Mouse (Mus musculus) megakaryocyte-erythroid progenitor cell, adult 5-6 weeks (primary cell): ENCODE results near the gene Fam19a2. TPM values are rescaled to one million over a fixed set of nuclear protein-coding genes. Genes with fewer than 3 reads are reported as not detected.

Experiments
- ATAC-seq: replicated peaks from 2 replicates; pipeline ENCODE4 v1.8.0; 2016; ENCODE audit warnings: mild to moderate bottlenecking, inconsistent platforms; ENCODE audit not compliant: severe bottlenecking, poor library complexity, low FRiP score, low TSS enrichment
- total RNA-seq, 2 experiments: library from RNA; stranded (forward) in 1 of 2; stranded (reverse) in 1 of 2; fragments of 200-1000, 215-1000 nt in 1 of 2; fragments of >200 nt in 1 of 2; fragmentation: Nextera tagmentation in 1 of 2; gene quantifications; 2 replicates each; pipeline ENCODE4 v1.2.3; 2014 to 2017

Gene Fam19a2
- total RNA-seq, 2 experiments from 2014 or later = not detected

- ATAC-seq = no peak
These were observed 257.4 kb downstream of the Fam19a2 start for GRCm38 (mm10) chr10:123521203-123521602.

GRCm38 (mm10) chr10:123525424-123525823 lies 261.6 kb downstream of the Fam19a2 start:
- no peak for ATAC-seq

- no peak for ATAC-seq
These were observed 262.3 kb downstream of the Fam19a2 start for GRCm38 (mm10) chr10:123526059-123526458.

GRCm38 (mm10) chr10:123536143-123536542 lies 272.3 kb downstream of the Fam19a2 start:
- ATAC-seq = no peak

GRCm38 (mm10) chr10:123548391-123548790 lies 284.6 kb downstream of the Fam19a2 start:
- ATAC-seq = no peak

GRCm38 (mm10) chr10:123567677-123568076 lies 303.9 kb downstream of the Fam19a2 start:
- ATAC-seq = no peak

DNA sequence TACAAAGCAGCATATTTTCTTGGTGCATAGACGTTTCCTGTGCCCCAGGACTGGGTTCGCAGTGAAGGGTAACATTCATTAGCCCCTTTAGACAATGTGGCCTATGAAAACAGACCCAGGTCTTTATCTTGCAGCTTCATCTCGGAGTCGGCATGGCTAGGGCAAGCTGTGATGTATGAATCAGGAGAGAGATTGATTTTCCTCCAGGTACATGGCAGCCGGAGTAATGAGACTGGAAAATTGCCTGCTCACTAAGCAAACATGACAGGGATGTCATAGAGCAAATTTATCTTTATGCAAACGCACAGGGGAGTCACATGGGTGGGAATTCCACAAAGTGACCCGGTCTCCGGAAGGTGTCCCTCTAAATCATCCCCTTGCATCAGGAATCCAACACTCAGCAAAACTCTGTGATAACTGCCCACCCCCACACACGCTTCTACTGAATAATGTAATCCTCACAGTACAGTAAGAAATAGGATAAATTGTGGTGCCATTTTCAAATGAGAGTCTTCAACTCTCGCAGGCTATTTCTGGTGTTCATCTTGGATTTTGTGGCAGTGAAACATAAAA lies 306.9 kb downstream of the Fam19a2 start:
- no peak for ATAC-seq

DNA sequence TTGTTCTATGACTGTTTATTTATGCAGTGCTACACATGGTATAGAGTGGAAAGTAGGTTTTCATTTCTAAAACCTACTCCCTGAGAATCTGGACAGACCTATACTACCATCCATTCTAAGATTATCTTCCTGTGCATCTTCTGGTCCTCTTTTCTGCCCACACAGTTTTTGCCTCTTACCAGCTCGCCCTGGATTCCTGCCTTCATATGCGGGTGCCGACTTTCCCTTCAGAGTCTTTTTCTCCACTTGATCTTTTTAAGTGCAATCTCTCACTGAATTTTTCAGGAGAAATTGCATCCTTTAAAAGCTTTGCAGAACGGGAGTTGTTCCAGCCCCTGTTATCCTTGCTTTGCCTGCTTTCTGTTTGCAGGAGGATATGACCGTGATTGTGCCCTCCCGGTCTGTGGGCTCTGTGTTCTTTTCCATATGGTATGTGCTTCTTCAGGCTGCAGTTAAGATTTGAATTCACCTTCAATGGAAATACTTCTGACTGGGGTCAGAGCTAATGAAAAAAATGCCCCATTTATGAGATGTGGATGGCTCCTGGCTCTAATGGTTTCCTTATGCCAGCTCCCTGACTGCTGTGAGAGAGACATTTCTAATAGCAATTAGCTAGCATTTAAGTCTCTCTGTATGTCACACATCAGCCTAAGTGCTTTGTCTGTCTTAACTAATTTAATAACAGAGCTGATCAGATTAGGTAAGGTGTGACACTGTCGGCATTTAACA lies 308.7 kb downstream of the Fam19a2 start:
- ATAC-seq = no peak

DNA sequence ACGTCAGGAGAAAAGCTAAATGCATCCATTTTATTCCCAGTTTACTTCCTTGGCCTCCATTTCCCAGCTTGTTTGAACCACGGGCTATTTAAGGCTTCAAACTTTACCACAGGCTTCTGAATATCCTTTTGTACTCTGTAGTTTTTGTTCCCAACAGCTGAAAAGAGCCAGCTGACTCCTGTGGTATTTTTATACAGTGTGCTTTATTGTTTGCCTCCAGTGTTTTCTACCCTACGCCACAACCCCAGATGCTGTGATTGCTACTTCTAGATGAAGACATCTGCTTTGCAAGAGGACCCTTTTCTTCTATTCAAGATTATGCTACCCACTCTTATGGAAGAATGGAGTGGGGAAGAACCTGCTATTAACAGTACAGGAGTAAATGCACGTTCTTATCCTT lies 314.0 kb downstream of the Fam19a2 start:
- ATAC-seq = no peak

GRCm38 (mm10) chr10:123579012-123579411 lies 315.2 kb downstream of the Fam19a2 start:
- no peak for ATAC-seq

DNA sequence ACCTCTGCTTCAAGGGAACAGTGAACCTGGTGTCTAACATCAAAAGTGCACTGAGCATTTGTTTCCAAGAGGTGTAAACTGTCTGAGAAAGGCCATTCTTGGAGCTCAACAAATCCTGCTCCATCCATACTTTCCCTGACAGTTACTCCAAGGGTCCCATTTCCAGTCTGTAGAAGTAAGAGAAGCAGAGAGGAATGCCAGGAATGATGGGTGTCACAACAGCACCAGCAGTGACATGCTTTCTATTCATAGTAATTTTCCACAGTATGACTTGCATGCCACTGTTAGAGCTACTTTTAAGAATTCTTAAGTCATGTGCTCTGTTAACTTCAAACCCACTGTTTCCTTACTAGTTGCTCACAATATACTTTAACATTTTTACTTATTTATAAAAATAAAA lies 331.2 kb downstream of the Fam19a2 start:
- no peak for ATAC-seq

DNA sequence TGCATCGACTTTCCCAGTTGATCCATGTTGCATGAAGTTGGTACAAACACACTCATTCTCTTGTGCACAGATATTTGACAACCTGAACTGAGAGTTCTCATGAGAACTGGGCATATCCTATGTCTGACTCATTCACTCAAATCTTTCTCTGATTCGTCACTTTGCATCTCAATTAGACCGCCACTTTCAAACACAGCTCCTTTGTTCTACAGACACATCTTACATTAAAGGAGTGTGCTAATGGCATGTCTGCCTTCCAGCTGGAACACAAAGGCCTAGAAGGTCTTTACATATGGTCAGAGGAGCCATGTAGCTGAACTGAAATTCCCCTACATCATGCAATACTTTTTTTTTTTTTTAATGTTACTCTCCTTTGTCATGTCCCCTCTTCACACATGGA lies 333.3 kb downstream of the Fam19a2 start:
- ATAC-seq = no peak

GRCm38 (mm10) chr10:123605671-123606070 lies 341.9 kb downstream of the Fam19a2 start:
- ATAC-seq = no peak

DNA sequence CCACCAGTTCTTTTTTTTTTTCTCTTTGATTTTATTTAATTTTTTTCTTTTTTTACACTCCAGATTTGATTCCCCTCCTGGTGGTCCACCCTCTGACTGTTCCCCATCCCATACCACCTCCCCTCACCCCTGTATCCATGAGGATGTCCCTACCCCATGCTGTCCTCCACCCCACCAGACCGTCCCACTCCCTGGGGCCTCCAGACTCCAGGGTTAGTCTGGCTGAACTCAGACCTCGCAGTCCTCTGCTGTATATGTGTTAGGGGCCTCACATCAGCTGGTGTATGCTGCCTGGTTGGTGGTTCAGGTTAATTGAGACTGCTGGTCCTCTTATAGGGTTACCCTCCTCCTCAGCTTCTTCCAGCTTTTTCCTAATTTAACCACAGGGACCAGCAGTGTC lies 362.9 kb downstream of the Fam19a2 start:
- ATAC-seq = no peak

GRCm38 (mm10) chr10:123629248-123629744 lies 365.5 kb downstream of the Fam19a2 start:
- no peak for ATAC-seq

GRCm38 (mm10) chr10:123632029-123632428 lies 368.2 kb downstream of the Fam19a2 start:
- ATAC-seq = no peak

DNA sequence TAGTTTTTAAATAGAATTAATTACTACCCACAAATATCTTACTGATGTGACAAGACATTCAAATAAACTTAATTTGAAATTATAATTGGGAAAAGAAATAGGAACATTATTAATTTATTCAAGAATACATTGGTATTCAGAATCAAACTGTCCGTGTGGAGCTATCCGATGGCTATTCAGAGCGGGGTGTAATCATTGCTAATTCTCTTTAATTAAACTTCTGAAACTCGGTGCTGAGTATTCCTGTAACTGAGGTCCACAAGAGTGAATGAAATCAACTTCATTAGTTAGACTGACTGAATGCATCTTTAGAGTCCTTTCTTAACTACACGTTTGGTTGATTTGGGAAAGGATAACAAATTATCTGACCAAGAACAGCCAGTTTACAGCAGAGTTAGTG lies 372.9 kb downstream of the Fam19a2 start:
- no peak for ATAC-seq

- ATAC-seq = no peak
These were observed 373.7 kb downstream of the Fam19a2 start for GRCm38 (mm10) chr10:123637496-123637895.

DNA sequence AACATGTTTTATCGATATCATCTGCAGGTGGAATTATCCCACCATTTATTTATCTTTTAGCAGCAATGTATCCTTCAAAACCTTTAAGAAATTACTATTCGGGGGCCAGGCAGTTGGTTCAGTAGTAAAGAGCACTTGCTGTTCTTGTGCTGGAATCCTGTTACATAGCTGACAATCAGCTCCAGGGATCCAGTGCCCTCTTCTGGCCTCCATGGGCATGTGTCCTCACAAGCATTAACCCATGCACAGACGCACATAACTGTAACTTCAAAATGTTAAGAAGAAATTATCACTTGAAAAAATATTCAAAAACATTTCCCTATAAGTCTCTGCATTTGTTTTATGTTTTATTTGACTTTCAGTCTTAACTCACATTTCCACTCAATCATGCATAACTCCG lies 381.8 kb downstream of the Fam19a2 start:
- no peak for ATAC-seq

DNA sequence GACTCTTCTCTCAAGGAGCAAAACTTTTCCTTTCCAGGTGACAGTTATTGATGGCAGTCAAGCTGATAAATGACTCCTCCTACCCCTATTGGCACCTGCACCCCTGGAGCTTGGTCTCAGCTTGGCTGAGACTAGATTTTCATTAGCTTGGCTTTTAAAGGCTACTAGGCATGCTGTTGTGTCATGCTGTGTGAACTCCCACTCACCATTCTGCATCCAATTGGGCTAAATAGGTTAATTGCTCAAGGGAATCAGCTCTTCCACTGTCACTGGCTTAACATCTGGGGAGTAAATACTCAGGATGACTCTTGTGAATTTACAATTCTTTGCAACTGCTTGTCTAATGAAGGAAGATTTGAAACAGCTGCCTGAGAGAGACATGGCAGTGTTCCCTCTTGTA lies 407.4 kb downstream of the Fam19a2 start:
- ATAC-seq = no peak

DNA sequence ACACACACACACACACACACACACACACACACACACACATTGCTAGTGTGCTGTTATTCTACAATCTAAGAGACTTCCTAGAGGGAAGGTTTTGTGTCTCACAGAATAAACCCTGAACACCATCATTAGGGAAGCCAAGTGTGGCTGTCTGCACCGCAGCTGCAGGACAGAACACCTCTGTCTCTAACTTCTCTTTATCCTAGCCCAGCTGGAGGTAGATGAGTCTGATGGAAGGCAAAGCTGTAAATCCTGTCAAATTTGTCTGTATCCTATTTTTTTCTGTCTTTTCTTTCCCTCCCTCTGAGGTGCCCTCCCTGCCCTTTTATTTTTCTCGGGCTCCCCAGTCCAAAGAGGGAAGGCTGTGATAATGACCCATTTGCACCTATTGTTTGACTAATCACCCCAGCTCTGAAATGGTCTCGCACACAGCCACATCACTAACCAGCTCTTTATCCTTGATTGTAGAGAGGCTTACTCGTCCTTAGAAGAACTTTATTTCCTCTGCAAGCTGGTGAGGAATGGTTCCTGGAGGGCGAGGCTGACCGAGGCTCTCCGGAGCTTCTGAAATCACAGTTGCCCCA lies 414.6 kb downstream of the Fam19a2 start:
- ATAC-seq = no peak
